Mouse (Mus musculus) lung, embryonic 14.5 days (tissue): ENCODE measurements at regions not wholly inside any gene's neighbourhood (a gene's known extent, or its start where the extent isn't known, plus 50 kb on each side); places are given as distances from the start of the nearest gene placed in this dataset.
A peak's percentile ranks its signal among the peaks of the same experiment; 100 is the strongest.

Source experiments
- ATAC-seq: fragments of 200-750 bp; cut with Nextera tagmentation; 2 replicates; pipeline ENCODE4 v1.8.0; 2017; ENCODE audit warnings: mild to moderate bottlenecking, moderate TSS enrichment, moderate library complexity; ENCODE audit not compliant: insufficient read depth
- DNase-seq: peaks from one replicate; pipeline ENCODE4 v3.0.0-alpha.2; 2015
- H3K27ac ChIP-seq: fragments of 300-500 bp; sonication (generic); 2 replicates; pipeline ENCODE4 v1.5.1; 2014; ENCODE audit warnings: low read depth, mild to moderate bottlenecking, moderate library complexity
- H3K27me3 ChIP-seq: fragments of 300-500 bp; sonication (generic); 2 replicates; pipeline ENCODE4 v1.6.1; 2014; ENCODE audit warnings: low read length, control low read depth; ENCODE audit not compliant: insufficient read depth
- H3K36me3 ChIP-seq: fragments of 300-500 bp; sonication (generic); 2 replicates; pipeline ENCODE4 v1.6.1; 2014; ENCODE audit warnings: control low read depth; ENCODE audit not compliant: insufficient read depth
- H3K4me1 ChIP-seq: fragments of 300-500 bp; sonication (generic); 2 replicates; pipeline ENCODE4 v1.6.1; 2014; ENCODE audit warnings: antibody characterized with exemption, control low read depth; ENCODE audit not compliant: insufficient read depth
- H3K4me2 ChIP-seq: fragments of 300-500 bp; sonication (generic); 2 replicates; pipeline ENCODE4 v1.6.1; 2014; ENCODE audit warnings: mild to moderate bottlenecking
- H3K4me3 ChIP-seq: fragments of 300-500 bp; sonication (generic); 2 replicates; pipeline ENCODE4 v1.5.1; 2014; ENCODE audit warnings: low read depth, low read length
- H3K9ac ChIP-seq: fragments of 300-500 bp; sonication (generic); 2 replicates; pipeline ENCODE4 v1.6.1; 2014
- H3K9me3 ChIP-seq: fragments of 300-500 bp; sonication (generic); 2 replicates; pipeline ENCODE4 v1.6.1; 2016; ENCODE audit warnings: low read depth, low read length, control low read depth
- CTCF ChIP-seq: IDR thresholded peaks from 2 replicates; pipeline ENCODE4 v1.5.1; 2016; ENCODE audit warnings: antibody characterized with exemption, low read depth
- WGBS: fragments of 180-500 bp; shearing (Covaris S2); extraction: QIAGEN DNeasy Blood & Tissue Kit; methylation state at CpG from one replicate; pipeline ENCODE4 v1.1.7; 2014; 5-methylcytosine and 5-hydroxymethylcytosine counted together

DNA sequence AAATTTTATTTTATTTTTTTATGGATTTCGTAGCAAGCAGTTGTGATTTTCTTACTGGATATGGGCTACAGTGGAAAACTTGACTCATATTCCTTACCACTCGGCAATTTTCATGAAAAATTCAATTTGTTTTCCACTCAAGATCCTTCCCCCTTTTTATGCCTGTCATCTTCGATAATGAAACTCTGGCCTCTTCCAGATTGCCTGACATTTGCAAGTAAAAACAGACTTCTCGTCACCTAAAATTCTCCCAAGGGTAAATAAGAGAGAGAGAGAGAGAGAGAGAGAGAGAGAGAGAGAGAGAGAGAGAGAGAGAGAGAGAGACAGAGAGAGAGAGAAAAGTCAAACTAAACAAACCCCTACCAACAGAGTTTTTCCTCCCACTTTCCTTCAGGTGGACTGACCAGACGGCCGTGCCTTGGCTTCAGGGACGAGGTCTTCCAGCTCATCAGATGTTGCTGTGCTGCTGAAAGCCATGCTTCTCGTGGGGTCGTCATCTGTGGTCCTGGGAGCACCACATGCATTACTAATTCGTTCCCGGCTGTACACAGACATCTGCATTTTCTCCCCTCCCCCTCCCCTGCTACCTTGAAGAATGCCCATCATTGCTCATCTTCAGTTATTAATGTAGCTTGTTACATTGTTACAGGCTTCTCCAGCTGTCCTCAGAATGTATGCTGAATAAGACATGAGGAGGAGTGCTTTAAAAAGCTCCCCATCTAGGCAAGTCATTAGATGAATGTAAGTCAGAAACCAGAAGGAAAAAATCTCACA lies 569.4 kb downstream of the Ptprc start:
- H3K9ac ChIP-seq = no peak overlapping the region
- no peaks in the 10 kb centered on the region for H3K36me3 ChIP-seq
- no peak overlapping the region for H3K27ac ChIP-seq
- ATAC-seq (no peak), DNase-seq (no peak)
- H3K4me2 ChIP-seq = no peak overlapping the region
- H3K27me3 ChIP-seq = no peaks in the 10 kb centered on the region
- no peak for TF ChIP-seq CTCF
- H3K9me3 ChIP-seq = no peaks in the 10 kb centered on the region
- no peak overlapping the region for H3K4me3 ChIP-seq
- H3K4me1 ChIP-seq = no peaks in the 10 kb centered on the region
- WGBS = 54% methylated on average over 11 of the region's 11 CpGs

DNA sequence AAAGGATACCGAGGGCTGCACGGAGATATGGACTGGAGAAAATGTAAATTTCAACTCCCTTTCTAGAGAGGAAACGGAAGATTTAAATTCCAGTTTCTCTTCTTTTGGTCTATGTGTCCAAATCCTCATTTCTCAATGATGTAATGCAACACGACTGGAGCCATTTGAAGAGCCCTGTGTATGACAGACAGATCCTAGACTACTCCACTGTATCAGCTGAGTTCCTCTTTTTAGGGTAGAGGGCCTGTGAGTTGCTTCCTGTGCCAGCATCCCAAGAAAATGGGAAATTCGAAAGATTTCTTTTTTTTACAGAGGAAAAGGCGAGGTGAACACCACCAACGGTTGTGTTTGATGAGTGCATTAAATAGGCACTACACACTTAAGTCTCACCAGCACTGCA lies 581.8 kb downstream of the Ptprc start:
- 84% methylated on average over 7 of the region's 7 CpGs for WGBS
- Histone ChIP-seq H3K4me3 (no peak overlapping the region), H3K9ac (no peak overlapping the region), H3K27me3 (no peaks in the 10 kb centered on the region), H3K9me3 (no peaks in the 10 kb centered on the region), H3K4me2 (no peak overlapping the region), H3K4me1 (no peaks in the 10 kb centered on the region), H3K36me3 (no peaks in the 10 kb centered on the region), H3K27ac (no peak overlapping the region)
- ATAC-seq (no peak), DNase-seq (no peak)
- no peak for TF ChIP-seq CTCF

DNA sequence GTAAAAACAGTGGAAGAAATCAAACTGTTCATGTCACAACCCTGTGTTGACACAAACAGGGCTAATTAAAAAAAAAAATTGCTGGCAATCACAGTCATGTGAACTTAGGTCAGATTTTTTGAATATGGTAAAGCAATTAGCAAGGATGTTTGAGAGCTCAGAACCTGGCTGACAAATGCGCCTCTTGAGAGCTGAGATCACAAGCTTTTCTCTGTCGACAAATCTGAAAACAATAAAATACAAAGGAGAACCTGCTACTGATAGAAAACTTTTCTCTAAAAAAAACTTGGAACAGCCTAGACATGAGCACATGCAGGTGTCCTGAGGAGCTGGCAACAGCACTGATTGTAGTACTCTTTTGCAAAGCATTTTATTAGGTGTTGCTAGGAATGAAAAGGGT lies 583.6 kb downstream of the Ptprc start:
- WGBS = 70% methylated on average over 2 of the region's 2 CpGs
- DNase-seq (no peak), ATAC-seq (no peak)
- Histone ChIP-seq H3K4me3 (no peak overlapping the region), H3K9me3 (no peaks in the 10 kb centered on the region), H3K27ac (no peak overlapping the region), H3K4me2 (no peak overlapping the region), H3K36me3 (no peaks in the 10 kb centered on the region), H3K4me1 (no peaks in the 10 kb centered on the region), H3K9ac (no peak overlapping the region), H3K27me3 (no peaks in the 10 kb centered on the region)
- TF ChIP-seq CTCF = no peak

DNA sequence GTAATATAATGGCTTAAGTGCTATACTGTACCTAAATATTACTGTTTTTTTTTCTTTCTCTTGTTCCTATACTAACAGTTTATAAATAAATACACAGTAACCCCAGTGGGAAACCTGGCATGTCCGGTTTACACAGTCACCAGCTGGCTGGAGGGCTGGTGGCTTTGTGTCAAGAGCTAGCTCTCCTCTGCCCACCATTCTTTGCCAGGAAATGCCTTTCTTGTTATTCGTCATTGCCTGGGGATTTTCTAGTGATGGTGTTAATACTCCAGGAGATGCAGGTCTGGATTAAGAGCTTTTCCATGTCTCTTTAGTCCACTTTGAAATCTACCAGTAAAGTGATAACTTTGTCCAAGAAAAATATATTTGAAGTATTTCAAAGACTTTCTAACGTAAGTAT lies 584.2 kb downstream of the Ptprc start:
- no peak overlapping the region for H3K9ac ChIP-seq
- H3K27ac ChIP-seq = no peak overlapping the region
- WGBS = 48% methylated on average over 3 of the region's 3 CpGs
- H3K9me3 ChIP-seq = no peaks in the 10 kb centered on the region
- no peak overlapping the region for H3K4me3 ChIP-seq
- H3K36me3 ChIP-seq = no peaks in the 10 kb centered on the region
- H3K4me1 ChIP-seq = no peaks in the 10 kb centered on the region
- DNase-seq (peak; percentile 59), ATAC-seq (peak; percentile 35; the same call in 1 of the 2 replicates)
- no peaks in the 10 kb centered on the region for H3K27me3 ChIP-seq
- no peak for TF ChIP-seq CTCF
- no peak overlapping the region for H3K4me2 ChIP-seq

DNA sequence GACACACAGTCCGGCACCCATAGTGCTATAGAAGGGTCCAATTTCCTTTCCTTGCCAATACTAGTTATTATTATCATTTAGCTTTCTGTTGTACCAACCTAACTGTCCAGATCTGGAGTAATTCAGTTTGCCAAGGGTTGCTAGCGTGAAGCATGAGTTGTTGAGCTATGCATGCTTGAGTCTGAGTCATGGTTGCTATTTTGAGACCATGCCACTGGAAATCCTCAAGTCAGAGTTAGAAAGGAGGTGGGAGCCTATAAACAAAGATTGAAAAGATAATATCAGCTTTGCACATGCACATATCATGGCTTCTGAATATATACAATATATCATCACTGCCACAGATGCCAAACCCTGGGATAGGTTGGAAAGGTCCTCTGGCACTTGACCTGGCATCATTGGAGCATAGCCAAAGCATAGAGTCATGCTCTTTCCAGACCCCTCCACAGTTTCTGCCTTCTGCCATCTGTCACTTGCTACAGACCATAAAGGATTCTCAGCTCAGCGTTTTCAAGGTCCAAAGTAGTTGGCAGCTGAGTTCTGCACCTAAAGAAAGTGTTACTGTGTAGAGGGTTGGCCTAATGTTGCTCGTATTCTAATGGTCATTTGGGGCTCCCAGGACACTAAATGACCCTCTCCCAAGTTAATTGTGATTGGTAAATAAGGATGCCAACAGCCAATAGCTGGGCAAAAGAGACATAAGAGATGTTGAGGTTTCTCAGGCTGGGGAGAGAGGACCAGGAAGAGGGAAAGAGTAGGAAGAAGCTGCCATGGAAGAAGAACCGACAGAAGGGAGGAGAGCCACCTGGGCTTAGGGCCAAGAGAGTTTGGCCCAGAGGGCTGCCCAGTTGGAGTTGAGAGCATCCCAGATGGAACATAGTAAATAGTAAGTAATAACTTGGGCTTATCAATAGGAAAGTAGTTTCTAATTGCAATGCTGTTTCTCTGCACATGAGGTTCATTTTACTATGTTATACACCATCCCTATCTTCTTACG lies 586.9 kb downstream of the Ptprc start:
- WGBS = 82% methylated on average over 6 of the region's 6 CpGs

DNA sequence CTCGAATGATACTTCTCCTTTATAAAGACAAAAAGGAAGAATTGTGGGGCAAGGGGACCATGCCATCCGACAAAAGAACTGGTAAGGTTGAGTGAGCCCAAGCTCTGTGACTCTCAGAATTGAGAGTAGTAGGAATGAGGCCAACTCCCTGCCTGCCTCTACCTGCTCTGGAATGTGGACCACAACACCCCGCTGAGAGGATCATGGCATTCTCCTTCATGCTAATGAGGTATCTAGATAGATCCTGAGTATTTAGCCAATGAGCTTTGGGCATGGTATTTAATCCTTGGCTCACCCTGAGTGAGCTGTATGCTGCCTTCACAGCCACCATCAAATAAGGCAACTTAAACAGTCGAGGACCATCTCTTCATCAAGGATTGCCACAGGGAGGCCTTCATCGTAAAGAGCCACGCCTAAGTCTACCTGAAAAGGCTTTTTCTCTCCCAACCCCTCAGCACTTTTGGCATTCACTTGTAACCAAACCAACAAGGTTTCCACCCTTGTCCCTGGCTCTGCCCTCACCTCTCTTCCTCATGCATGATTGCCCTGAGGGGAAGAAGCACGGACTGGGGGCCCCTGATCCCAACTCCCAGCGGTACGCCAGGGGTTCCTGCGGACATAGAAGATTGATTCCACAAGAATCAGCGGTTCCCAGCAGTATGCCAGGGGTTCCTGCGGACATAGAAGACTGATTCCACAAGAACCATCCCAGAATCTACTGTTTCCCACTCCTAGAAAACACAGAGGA lies 587.9 kb downstream of the Ptprc start:
- Histone ChIP-seq H3K4me1 (no peaks in the 10 kb centered on the region), H3K9ac (no peak overlapping the region), H3K9me3 (no peaks in the 10 kb centered on the region), H3K27me3 (no peaks in the 10 kb centered on the region), H3K27ac (no peak overlapping the region), H3K36me3 (no peaks in the 10 kb centered on the region), H3K4me2 (no peak overlapping the region), H3K4me3 (no peak overlapping the region)
- DNase-seq = no peak
- ATAC-seq = no peak
- no peak for TF ChIP-seq CTCF
- WGBS = 86% methylated on average over 12 of the region's 12 CpGs

More for the DNA sequence above, 586.9 kb downstream of the Ptprc start:
- no peaks in the 10 kb centered on the region for H3K36me3 ChIP-seq
- H3K27ac ChIP-seq = no peak overlapping the region
- no peaks in the 10 kb centered on the region for H3K27me3 ChIP-seq
- H3K9me3 ChIP-seq = no peaks in the 10 kb centered on the region
- H3K4me2 ChIP-seq = no peak overlapping the region
- no peaks in the 10 kb centered on the region for H3K4me1 ChIP-seq
- no peak overlapping the region for H3K4me3 ChIP-seq
- DNase-seq (no peak), ATAC-seq (no peak)
- H3K9ac ChIP-seq = no peak overlapping the region
- TF ChIP-seq CTCF = no peak
